Mouse (Mus musculus): ENCODE measurements around the gene Gsto1.
"Not testable (repeated sequence)": the region's sequence is repeated elsewhere in the genome, so short reads cannot be mapped to it uniquely, and the experiment has no call there.

Gsto1 gene

GRCm38 (mm10) chr19:47854796-47855783 lies at the start of gene Gsto1:
Gene Gsto1 (plus strand): TSS chr19:47854970.
- DNase-seq (ENCODE audit: extremely low spot score, low spot score): peak; percentile 91

- no peak for DNase-seq (ENCODE audit: extremely low spot score, low spot score)
Measured at GRCm38 (mm10) chr19:47812091-47812490, 42.7 kb upstream of the Gsto1 start.

DNA sequence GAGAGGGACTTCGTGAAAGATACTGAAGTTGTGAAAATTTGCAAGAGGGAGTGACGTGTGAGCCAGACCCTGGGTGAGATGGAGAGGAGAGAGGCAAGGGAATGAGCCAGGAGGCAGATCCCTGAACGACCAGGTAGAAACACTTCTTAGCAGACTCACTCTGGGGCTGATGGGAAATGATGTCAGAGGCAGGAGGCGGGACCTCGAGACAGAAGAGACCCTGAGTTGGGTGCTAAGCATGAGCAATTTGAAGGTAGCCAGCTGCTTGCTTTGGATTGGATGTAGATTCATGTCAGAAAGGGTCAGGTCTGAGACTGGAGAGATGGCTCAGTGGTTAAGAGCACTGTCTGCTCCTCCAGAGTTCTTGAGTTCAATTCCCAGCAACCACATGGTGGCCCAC lies 40.0 kb upstream of the Gsto1 start:
- no peak for DNase-seq (ENCODE audit: extremely low spot score, low spot score)

DNA sequence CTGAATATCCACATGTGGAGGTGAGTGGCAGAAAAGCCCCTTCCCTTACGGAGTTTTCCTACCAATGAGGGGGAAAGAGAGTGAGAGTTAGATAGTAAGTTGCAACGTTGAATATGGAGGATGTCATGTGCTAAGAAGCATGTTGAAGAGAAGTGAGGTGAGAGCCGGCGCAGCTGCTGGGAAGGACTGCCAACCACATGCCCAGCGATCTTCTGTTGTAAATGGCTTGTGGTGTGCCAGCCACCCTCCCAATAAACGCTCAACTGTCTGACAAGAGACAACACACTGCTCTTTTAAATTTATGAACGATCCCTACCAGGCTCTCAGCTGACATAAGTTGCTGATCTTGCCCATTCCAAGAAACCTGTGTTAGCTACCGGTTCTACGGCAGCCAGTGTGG lies 37.1 kb upstream of the Gsto1 start:
- no peak for DNase-seq (ENCODE audit: extremely low spot score, low spot score)

DNA sequence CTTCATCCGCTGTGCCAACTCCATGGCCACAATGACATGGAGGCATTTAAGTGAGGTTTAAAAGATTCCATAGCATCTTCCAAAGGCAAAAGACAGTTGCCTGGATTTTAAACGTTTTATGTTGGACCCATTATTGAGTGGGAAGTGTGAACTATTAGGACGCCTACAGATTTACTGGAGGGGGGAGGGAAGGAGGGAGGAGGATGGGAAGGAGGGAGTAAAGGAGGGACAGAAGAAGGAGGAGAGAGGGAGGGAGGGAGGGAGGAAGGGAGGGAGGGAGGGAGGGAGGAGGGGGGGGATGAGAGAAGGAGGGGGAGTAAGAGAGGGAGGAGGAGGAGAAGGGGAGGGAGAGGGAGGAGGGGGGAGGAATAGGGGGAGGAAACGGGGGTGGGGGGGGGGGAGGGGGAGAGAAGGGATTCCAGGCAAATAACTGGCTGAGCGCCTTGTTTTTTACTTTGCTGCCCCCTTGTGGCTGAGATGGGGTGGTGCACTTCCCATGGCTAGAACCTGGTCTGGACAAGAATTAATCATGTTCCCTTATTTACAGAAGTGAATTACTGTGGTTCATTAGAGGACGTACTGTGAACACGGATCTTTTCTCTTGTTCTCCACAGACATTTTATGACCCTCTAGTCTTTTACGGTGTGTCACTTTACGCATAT lies 33.8 kb upstream of the Gsto1 start:
- peak; percentile 76 for DNase-seq (ENCODE audit: extremely low spot score, low spot score)

- no peak for DNase-seq (ENCODE audit: extremely low spot score, low spot score)
Measured at GRCm38 (mm10) chr19:47821494-47821872, 33.3 kb upstream of the Gsto1 start.

DNA sequence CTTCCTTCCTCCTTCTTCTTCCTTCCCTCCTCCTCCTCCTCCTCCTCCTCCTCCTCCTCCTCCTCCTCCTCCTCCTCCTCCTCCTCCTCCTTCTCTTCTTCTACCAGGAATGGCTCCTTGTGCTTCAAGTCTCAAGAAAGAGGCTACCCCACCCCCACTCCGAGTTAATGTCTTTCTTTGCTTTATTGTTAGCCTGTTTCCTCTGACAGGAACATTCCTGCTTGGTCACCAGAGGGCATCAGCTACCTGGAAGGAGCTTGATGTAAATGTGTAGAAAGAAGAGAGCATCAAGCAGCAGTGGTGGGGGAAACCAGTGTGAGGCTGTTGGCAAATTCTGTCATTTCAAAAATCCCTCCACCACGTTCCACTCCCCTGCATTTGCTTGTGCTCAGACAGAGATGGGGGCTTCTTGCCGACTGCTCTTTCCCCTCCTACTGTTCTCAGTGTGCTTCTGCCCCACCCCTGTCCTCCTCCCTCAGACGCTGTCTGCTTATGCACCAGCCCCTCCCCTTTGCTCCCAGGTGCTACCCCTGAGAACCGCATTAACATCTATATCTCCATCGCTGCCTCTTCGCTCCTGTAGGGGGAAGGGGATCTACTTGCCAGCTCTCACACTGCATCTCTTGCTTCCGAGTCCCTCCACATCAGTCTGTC lies 32.5 kb upstream of the Gsto1 start:
- DNase-seq (ENCODE audit: extremely low spot score, low spot score): no peak

DNA sequence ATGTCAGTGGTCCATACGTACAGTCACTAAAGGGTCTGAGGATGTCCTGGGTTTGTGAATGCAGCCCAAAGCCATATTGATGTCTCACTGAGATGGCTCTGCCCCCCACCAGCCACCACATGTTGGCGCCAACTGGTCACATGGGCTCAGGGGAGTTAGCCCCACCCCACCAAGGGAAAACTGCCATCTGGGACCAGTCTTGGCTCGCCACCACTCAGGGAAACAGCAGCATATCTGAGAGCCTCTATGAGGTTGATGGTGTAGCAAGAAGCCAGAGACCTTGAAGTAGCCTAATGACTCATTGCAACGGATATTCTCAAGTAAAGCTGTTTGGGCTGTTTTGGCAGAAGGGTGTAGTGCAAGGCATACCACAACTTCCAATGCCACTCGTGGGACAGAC lies 30.7 kb upstream of the Gsto1 start:
- no peak for DNase-seq (ENCODE audit: extremely low spot score, low spot score)

DNA sequence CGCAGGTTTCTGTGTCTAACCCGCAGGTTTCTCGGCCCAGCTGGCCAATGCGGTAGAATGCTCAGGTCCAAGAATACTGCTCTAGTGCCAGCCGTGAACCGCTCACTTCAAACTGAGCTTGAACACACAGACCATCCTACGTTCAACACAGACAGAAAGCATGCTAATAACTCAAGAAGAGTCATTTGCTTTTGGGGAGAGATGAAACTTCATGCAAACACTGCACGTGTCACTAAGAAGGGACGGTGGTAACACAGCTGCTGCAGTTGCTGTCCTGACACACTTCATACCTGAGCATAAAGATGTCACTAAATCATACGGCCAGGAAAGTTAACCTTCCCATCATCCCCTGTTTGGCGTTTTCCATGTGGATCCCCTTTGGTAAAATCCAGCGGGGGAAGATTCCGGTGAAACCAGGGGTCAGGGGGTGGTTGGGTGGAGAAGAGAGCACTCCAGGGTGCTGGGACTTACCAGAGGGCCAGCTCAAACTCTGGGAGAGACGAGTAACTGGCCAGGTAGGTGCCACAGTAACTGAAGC lies 24.8 kb upstream of the Gsto1 start:
- no peak for DNase-seq (ENCODE audit: extremely low spot score, low spot score)

DNA sequence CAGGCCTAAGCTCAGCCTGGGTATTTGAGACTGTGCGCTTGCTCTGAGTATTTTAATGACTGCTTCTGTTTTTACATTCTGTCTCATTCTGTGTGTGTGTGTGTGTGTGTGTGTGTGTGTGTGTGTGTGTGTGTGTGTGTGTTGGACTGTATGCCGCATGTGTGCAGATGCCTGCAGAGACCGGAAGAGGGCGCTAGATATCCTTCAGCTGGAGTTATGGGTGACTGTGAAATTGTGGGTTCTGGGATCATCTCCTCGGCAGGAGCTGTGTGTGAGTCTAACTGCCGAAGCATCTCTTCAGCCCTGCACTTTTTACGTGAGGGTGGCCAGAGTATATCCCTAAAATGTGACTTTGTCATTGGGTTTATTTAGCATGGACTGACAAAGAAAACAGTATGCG lies 23.7 kb upstream of the Gsto1 start:
- no peak for DNase-seq (ENCODE audit: extremely low spot score, low spot score)

DNA sequence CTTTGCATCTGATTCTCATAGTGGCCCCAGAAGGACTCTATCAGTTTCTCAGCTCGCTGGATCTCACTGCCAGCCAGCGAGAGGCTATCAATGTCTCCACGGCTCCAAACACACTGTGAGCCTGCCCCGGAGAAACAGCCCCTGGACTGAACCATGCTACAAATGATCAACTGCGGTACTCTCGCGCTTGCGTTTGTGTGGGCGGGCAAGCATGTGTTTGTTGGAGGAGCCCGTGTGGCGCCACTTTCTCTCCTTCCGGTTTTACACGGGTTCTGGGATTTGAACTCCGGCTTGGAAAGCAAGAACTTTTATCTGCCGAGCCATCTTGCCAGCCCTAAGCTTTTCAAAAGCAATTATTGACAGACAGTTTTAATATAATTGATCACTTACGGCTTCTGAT lies 22.5 kb upstream of the Gsto1 start:
- no peak for DNase-seq (ENCODE audit: extremely low spot score, low spot score)

- DNase-seq (ENCODE audit: extremely low spot score, low spot score): no peak
Measured at GRCm38 (mm10) chr19:47834614-47835013, 20.2 kb upstream of the Gsto1 start.

GRCm38 (mm10) chr19:47835776-47836175 lies 19.0 kb upstream of the Gsto1 start:
- DNase-seq (ENCODE audit: extremely low spot score, low spot score): no peak

GRCm38 (mm10) chr19:47836701-47837526 lies 17.9 kb upstream of the Gsto1 start:
- DNase-seq (ENCODE audit: extremely low spot score, low spot score): peak; percentile 91

DNA sequence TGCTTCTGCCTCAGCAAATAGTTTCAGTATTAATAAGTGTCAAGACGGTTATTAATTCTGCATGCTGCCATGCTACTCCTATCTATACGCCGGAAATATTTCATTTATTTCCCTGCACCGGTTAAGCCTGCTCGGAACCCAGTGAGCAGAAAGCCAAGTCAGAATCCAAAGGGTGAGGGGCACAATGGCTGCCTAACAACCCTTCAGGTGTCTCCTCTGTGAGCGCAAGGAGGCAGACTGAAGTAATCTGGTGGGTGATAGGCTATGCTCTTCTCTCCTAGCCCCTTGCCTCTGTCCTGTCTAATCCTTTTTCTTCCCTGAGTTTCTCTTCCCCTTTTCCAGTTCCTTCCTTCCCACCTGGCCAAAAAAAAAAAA lies 17.3 kb upstream of the Gsto1 start:
- no peak for DNase-seq (ENCODE audit: extremely low spot score, low spot score)

DNA sequence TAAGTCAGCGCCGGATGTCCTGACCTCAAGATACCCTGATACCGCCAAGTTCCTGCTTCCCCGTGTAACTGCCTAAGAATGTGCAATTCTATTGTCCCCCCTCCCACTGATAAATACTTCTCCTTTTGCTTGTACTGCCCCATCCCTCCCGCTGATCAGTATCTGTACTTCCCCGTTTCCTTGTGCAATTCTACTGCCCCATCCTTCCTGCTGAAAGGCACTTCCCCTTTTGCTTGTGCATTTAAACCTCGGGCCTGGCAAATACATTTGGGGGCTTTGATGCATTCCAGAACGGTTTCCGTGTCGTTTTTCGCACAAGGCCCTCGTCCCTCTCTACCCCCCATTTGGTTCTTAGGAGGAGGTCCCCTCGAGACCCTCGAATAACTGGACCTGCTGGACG lies 13.5 kb upstream of the Gsto1 start:
- not testable (repeated sequence) for DNase-seq (ENCODE audit: extremely low spot score, low spot score)

DNA sequence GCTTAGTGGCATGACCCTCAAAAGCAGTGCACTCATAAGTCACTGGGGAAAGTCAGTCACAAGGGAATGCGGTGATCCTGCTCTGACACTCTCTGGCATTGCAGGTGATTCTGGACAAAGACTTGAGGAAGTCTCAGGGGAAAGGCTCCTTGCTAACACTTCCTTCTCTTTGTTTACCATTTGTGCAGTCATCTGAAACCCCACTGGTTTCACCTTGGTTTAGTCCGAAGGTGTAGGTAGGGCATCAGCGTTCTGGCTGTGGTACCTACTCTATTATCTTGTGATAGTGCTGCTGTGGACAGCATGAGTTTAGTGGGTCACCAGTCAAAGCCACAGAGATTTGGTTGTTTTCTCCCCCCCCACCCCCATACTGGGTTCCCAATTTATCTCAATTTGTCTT lies 5.0 kb upstream of the Gsto1 start:
- no peak for DNase-seq (ENCODE audit: extremely low spot score, low spot score)

- DNase-seq (ENCODE audit: extremely low spot score, low spot score): not testable (repeated sequence)
Measured at GRCm38 (mm10) chr19:47852131-47852530, 2.6 kb upstream of the Gsto1 start.

GRCm38 (mm10) chr19:47853053-47853452 lies 1.7 kb upstream of the Gsto1 start:
- DNase-seq (ENCODE audit: extremely low spot score, low spot score): no peak

GRCm38 (mm10) chr19:47853951-47854795 lies 597 bp upstream of the Gsto1 start:
- peak; percentile 31 for DNase-seq (ENCODE audit: extremely low spot score, low spot score)

Data from neural tube, embryonic 10.5 days (tissue).